Mouse (Mus musculus) stomach, embryonic 15.5 days (tissue): ENCODE data around the gene Dhcr24. TPM values are rescaled to one million over a fixed set of nuclear protein-coding genes. Genes with fewer than 3 reads are reported as not detected.

Experiments
- ATAC-seq: fragments of 200-750 bp; cut with Nextera tagmentation; 2 replicates; pipeline ENCODE4 v1.8.0; 2017; ENCODE audit warnings: low read depth, moderate number of reproducible peaks, moderate TSS enrichment; ENCODE audit not compliant: insufficient read depth, low FRiP score
- H3K27ac ChIP-seq: fragments of 300-500 bp; sonication (generic); 2 replicates; pipeline ENCODE4 v1.5.1; 2015; ENCODE audit warnings: mild to moderate bottlenecking, inconsistent platforms
- H3K27me3 ChIP-seq: fragments of 300-500 bp; sonication (generic); replicated peaks from 2 replicates; pipeline ENCODE4 v1.6.1; 2015; ENCODE audit warnings: inconsistent platforms
- H3K36me3 ChIP-seq: fragments of 300-500 bp; sonication (generic); 2 replicates; pipeline ENCODE4 v1.6.1; 2015; ENCODE audit warnings: inconsistent platforms
- H3K4me1 ChIP-seq: fragments of 300-500 bp; sonication (generic); 2 replicates; pipeline ENCODE4 v1.6.1; 2015; ENCODE audit warnings: inconsistent platforms
- H3K4me2 ChIP-seq: fragments of 300-500 bp; sonication (generic); 2 replicates; pipeline ENCODE4 v1.6.1; 2015; ENCODE audit warnings: mild to moderate bottlenecking, inconsistent platforms
- H3K4me3 ChIP-seq: fragments of 300-500 bp; sonication (generic); replicated peaks from 2 replicates; pipeline ENCODE4 v1.5.1; 2015; ENCODE audit warnings: inconsistent platforms
- H3K9ac ChIP-seq: fragments of 300-500 bp; sonication (generic); 2 replicates; pipeline ENCODE4 v1.6.1; 2015; ENCODE audit warnings: inconsistent platforms
- H3K9me3 ChIP-seq: fragments of 300-500 bp; sonication (generic); 2 replicates; pipeline ENCODE4 v1.6.1; 2016; ENCODE audit warnings: inconsistent platforms
- WGBS: fragments of 180-500 bp; shearing (Covaris S2); methylation state at CpG from one replicate; pipeline ENCODE4 v1.1.7; 2015; 5-methylcytosine and 5-hydroxymethylcytosine counted together
- polyA plus RNA-seq: library from polyadenylated mRNA; unstranded; fragments of >200 nt; fragmentation: Nextera tagmentation; extraction: Ambion mirVana; gene quantifications from 2 replicates; pipeline ENCODE4 v1.2.1, GENCODE M21; 2015

Dhcr24 gene
- polyA plus RNA-seq, 1 experiment from 2014 or later = 7.7 TPM

GRCm38 (mm10) chr4:106590142-106590541 is 29.3 kb downstream of the Dhcr24 start:
- no peaks in the 10 kb centered on the region for H3K9me3 ChIP-seq
- H3K4me3 ChIP-seq = no peak overlapping the region
- peaks cover 36% of the 10 kb centered on the region for H3K36me3 ChIP-seq
- H3K9ac ChIP-seq = no peak overlapping the region
- no peak overlapping the region for H3K27ac ChIP-seq
- H3K4me1 ChIP-seq = no peaks in the 10 kb centered on the region
- H3K27me3 ChIP-seq = no peaks in the 10 kb centered on the region
- WGBS = 57% methylated on average over 9 of the region's 9 CpGs
- ATAC-seq = no peak
- no peak overlapping the region for H3K4me2 ChIP-seq

- ATAC-seq = no peak
- H3K9me3 ChIP-seq = no peaks in the 10 kb centered on the region
- H3K4me3 ChIP-seq = no peak overlapping the region
- H3K27me3 ChIP-seq = no peaks in the 10 kb centered on the region
- peaks cover 29% of the 10 kb centered on the region for H3K36me3 ChIP-seq
- no peak overlapping the region for H3K4me2 ChIP-seq
- 82% methylated on average over 9 of the region's 9 CpGs for WGBS
- H3K27ac ChIP-seq = no peak overlapping the region
- no peaks in the 10 kb centered on the region for H3K4me1 ChIP-seq
- no peak overlapping the region for H3K9ac ChIP-seq
Measured at GRCm38 (mm10) chr4:106590871-106591270, 30.0 kb downstream of the Dhcr24 start.

DNA sequence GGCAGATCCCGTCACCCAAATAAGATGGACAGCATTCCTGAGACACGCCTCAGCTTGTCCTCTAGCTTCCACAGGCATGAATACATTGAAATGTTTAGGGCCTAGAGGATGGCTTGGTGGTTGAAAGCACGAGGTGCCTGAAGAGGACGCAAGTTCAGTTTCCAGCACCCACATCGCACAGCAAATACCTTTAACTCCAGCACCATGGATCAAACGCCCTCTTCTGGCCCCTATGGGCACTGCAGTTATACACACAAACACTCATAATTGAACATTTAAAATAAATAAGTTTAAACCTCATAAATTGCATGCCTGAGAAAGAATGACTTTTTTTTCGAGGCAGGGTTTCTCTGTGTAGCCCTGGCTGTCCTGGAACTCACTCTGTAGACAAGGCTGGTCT is 32.8 kb downstream of the Dhcr24 start:
- Histone ChIP-seq H3K4me2 (no peak overlapping the region), H3K4me3 (no peak overlapping the region), H3K4me1 (no peaks in the 10 kb centered on the region), H3K9ac (no peak overlapping the region), H3K36me3 (peaks cover 5% of the 10 kb centered on the region), H3K27ac (no peak overlapping the region), H3K27me3 (no peaks in the 10 kb centered on the region), H3K9me3 (no peaks in the 10 kb centered on the region)
- 60% methylated on average over 7 of the region's 7 CpGs for WGBS
- no peak for ATAC-seq

DNA sequence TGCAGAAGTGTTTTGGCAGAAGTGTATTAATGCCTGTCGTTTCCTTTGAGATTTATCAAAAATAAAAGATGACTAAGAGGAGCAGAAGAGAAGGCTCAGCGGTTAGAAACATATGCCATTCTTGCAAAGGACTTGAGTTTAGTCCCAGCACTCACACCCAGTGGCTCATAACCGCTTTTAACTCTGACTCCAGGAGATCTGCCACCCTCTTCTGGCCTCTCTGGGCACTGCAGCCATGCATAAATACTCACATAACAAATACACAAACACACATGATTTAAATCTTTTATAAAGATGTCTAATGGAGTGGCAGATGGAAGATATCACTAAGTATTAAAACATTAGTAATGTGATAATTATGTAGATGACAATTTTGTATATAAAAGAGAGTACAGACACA is 35.4 kb downstream of the Dhcr24 start:
- Histone ChIP-seq H3K4me2 (no peak overlapping the region), H3K9ac (no peak overlapping the region), H3K36me3 (no peaks in the 10 kb centered on the region), H3K27ac (no peak overlapping the region), H3K27me3 (no peaks in the 10 kb centered on the region), H3K4me3 (no peak overlapping the region), H3K4me1 (no peaks in the 10 kb centered on the region), H3K9me3 (no peaks in the 10 kb centered on the region)
- 66% methylated on average over 3 of the region's 3 CpGs for WGBS
- no peak for ATAC-seq

- H3K4me3 ChIP-seq = no peak overlapping the region
- no peak overlapping the region for H3K27ac ChIP-seq
- H3K27me3 ChIP-seq = no peaks in the 10 kb centered on the region
- no peaks in the 10 kb centered on the region for H3K4me1 ChIP-seq
- H3K4me2 ChIP-seq = no peak overlapping the region
- no peak overlapping the region for H3K9ac ChIP-seq
- 72% methylated on average over 9 of the region's 9 CpGs for WGBS
- ATAC-seq = no peak
- no peaks in the 10 kb centered on the region for H3K9me3 ChIP-seq
- no peaks in the 10 kb centered on the region for H3K36me3 ChIP-seq
Measured at GRCm38 (mm10) chr4:106597055-106597454, 36.2 kb downstream of the Dhcr24 start.

DNA sequence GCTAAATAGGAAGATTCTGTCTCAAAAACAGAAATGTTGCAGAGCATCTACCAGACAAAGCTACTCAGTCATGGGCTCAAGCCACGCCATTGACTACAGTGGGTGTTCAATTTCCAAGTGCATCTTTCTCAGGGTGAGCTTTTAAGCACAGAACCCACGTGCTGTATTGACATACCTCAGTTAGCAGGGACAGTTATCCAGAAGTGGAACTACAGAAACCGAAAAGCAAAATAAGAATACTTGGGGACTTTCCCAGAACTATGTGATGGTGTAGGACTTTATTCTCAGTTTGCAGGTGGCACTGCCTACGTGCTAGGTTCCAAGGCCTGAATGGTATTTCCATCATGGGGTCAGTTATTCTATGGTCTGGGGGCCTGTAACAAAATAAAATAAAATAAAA is 36.9 kb downstream of the Dhcr24 start:
- no peak overlapping the region for H3K4me2 ChIP-seq
- WGBS = 85% methylated on average over 4 of the region's 4 CpGs
- no peak overlapping the region for H3K9ac ChIP-seq
- H3K4me3 ChIP-seq = no peak overlapping the region
- no peak for ATAC-seq
- H3K36me3 ChIP-seq = no peaks in the 10 kb centered on the region
- no peaks in the 10 kb centered on the region for H3K9me3 ChIP-seq
- no peaks in the 10 kb centered on the region for H3K27me3 ChIP-seq
- H3K4me1 ChIP-seq = no peaks in the 10 kb centered on the region
- H3K27ac ChIP-seq = no peak overlapping the region

DNA sequence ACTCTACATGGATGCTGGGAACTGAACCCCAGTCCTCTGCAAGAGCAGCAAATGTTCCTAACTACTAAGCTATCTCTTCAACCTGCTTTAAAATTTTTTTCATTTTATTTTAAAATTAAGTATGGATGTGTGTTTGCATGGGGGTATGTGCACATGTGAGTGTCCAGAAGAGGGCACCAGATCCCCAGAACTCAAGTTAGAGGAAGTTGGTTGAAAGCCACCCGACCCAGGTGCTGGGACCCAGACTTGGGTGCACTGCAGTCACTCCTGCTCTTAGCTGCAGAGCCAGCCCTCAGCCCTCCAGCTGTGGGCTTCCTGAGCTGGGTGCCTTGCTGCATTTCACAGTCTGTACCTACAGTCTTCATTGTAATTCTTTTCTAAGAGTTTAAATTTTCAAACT is 38.6 kb downstream of the Dhcr24 start:
- H3K27me3 ChIP-seq = no peaks in the 10 kb centered on the region
- no peak overlapping the region for H3K27ac ChIP-seq
- no peak overlapping the region for H3K4me3 ChIP-seq
- H3K4me2 ChIP-seq = no peak overlapping the region
- no peaks in the 10 kb centered on the region for H3K4me1 ChIP-seq
- H3K9me3 ChIP-seq = no peaks in the 10 kb centered on the region
- no peaks in the 10 kb centered on the region for H3K36me3 ChIP-seq
- no peak for ATAC-seq
- H3K9ac ChIP-seq = no peak overlapping the region
- WGBS = 63% methylated on average over 1 of the region's 1 CpGs

GRCm38 (mm10) chr4:106600770-106601169 is 39.9 kb downstream of the Dhcr24 start:
- WGBS = 76% methylated on average over 4 of the region's 4 CpGs
- no peak for ATAC-seq
- no peak overlapping the region for H3K4me3 ChIP-seq

GRCm38 (mm10) chr4:106606639-106607554 is 46.1 kb downstream of the Dhcr24 start:
- Histone ChIP-seq H3K27me3 (no peaks in the 10 kb centered on the region), H3K9ac (no peak overlapping the region), H3K9me3 (no peaks in the 10 kb centered on the region), H3K4me2 (peak overlapping the region; percentile 31), H3K4me3 (no peak overlapping the region), H3K36me3 (no peaks in the 10 kb centered on the region), H3K4me1 (no peaks in the 10 kb centered on the region), H3K27ac (no peak overlapping the region)
- ATAC-seq = peak; percentile 72; the same call in 1 of the 2 replicates
- 37% methylated on average over 18 of the region's 18 CpGs for WGBS

More at GRCm38 (mm10) chr4:106600770-106601169, 39.9 kb downstream of the Dhcr24 start:
- Histone ChIP-seq H3K27me3 (no peaks in the 10 kb centered on the region), H3K4me2 (no peak overlapping the region), H3K4me1 (no peaks in the 10 kb centered on the region), H3K36me3 (no peaks in the 10 kb centered on the region), H3K9me3 (no peaks in the 10 kb centered on the region), H3K27ac (no peak overlapping the region), H3K9ac (no peak overlapping the region)

DNA sequence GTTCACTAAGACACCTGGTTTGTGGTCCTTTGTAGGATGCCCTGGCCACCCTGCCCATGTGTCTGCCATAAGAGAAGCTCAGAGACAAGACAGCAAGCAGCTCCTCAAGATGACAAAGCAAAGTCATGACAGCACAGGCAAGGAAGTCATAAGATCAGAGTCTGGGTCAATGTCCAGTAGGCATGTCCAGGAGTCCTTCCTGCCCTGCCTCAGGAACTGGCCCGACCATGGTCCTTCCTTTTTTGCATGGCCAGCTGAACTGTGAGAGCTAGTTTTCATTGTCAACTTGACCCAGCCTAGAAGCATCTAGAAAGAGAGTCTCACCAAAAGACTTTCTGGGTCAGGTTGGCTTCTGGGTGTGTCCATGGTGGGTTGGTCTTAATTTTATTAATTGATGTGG is 47.1 kb downstream of the Dhcr24 start:
- 84% methylated on average over 1 of the region's 1 CpGs for WGBS
- H3K4me1 ChIP-seq = no peaks in the 10 kb centered on the region
- no peak overlapping the region for H3K27ac ChIP-seq

DNA sequence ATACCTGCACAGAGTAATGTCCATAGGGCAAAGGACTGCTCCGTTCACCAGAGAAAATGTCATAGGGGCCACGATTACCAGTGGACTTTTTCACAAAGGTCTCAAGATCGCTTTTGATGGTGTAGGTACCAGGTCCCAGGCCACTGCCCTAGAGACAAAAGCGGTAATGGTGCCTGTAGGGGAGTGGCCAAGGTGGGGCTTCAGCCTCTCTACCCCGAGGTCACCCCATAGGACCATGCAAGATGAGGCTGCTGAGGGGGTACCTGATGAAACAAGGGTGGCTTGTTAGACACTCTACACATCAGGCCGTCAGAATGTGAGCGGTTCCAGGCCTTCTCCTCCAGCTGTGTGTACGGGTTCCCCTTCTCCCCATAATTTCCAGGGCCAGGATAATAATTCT is 52.3 kb downstream of the Dhcr24 start:
- no peak for ATAC-seq
- Histone ChIP-seq H3K9ac (no peak overlapping the region), H3K4me3 (no peak overlapping the region), H3K27me3 (no peaks in the 10 kb centered on the region), H3K9me3 (no peaks in the 10 kb centered on the region), H3K4me2 (no peak overlapping the region), H3K27ac (no peak overlapping the region), H3K36me3 (no peaks in the 10 kb centered on the region), H3K4me1 (peaks cover 8% of the 10 kb centered on the region)
- 78% methylated on average over 8 of the region's 8 CpGs for WGBS

More for the DNA sequence above, 47.1 kb downstream of the Dhcr24 start:
- no peak for ATAC-seq
- H3K4me3 ChIP-seq = no peak overlapping the region
- H3K4me2 ChIP-seq = no peak overlapping the region
- H3K9ac ChIP-seq = no peak overlapping the region
- H3K9me3 ChIP-seq = no peaks in the 10 kb centered on the region
- H3K27me3 ChIP-seq = no peaks in the 10 kb centered on the region
- no peaks in the 10 kb centered on the region for H3K36me3 ChIP-seq

- Histone ChIP-seq H3K4me3 (no peak overlapping the region), H3K4me1 (peaks cover 8% of the 10 kb centered on the region), H3K4me2 (no peak overlapping the region), H3K9ac (no peak overlapping the region), H3K36me3 (no peaks in the 10 kb centered on the region), H3K27me3 (no peaks in the 10 kb centered on the region), H3K27ac (no peak overlapping the region), H3K9me3 (no peaks in the 10 kb centered on the region)
- 0 out of 2 replicates have a peak, but pooled peaks have one; percentile 21 for ATAC-seq
- 56% methylated on average over 3 of the region's 3 CpGs for WGBS
Measured at GRCm38 (mm10) chr4:106613560-106613959, 52.7 kb downstream of the Dhcr24 start.
